Mouse (Mus musculus) frontal cortex, postnatal 14 days (tissue): Measurements from ENCODE around the gene Zcchc24.

Source experiments
- DNase-seq, 2 experiments: peaks; one replicate each; pipeline ENCODE4 v3.0.0; 2022; ENCODE audit warnings: low spot score in 2 of 2

Gene Zcchc24

GRCm38 (mm10) chr14:25666668-25667376 lies 102.0 kb downstream of the Zcchc24 start:
- no peak for DNase-seq

DNA sequence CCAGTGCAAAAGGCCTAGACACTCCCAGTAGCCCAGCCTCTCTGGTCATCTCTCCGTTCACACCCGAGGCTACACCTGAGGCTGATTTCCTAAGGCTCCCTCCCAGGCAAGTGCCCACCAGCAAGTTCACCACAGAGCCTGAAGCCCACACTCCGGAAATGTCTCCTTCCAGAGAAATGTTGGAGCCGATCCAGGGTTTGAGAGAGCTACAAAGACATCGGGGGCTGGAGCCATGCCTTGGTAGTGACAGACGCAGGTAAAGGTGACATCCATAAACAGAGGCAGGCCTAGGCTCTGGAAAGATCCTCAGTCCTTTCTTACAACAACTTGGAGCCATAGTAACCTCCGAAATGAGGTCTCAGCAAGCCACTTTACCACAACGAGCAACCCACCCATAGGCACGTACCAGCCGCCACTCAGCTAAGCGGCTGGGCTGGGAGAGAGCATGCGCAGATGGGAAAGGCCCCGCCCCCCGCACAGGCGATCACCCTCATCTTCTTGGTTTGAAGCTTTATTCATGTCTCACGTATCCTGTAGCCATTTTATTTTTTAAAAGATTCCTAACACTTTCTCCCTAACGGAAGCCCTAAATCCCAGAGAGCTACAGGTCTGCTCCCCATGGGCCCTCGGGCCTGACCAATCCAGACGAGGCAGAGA lies 103.4 kb downstream of the Zcchc24 start:
- no peak for DNase-seq

GRCm38 (mm10) chr14:25664310-25664695 lies 104.5 kb downstream of the Zcchc24 start:
- no peak for DNase-seq

- DNase-seq: no peak
These were observed 105.1 kb downstream of the Zcchc24 start for GRCm38 (mm10) chr14:25663649-25664309.
